Mouse (Mus musculus) embryonic facial prominence, embryonic 14.5 days (tissue): Measurements from ENCODE around the gene H2al3. TPM values are rescaled to one million over a fixed set of nuclear protein-coding genes. Genes with fewer than 3 reads are reported as not detected.

Experiments used
- polyA plus RNA-seq: library from polyadenylated mRNA; unstranded; fragments of >200 nt; fragmentation: Nextera tagmentation; extraction: Ambion mirVana; gene quantifications from 2 replicates; pipeline ENCODE4 v1.2.1, GENCODE M21; 2014

The H2al3 gene
- polyA plus RNA-seq, 1 experiment from 2014 or later = not detected

Other genes starting within 250 kb of the H2al3 start
- gene Dynlt3, start 186.7 kb upstream of the H2al3 start, polyA plus RNA-seq = 59.9 and 60.5 TPM in 2 replicates
- not detected in 2 replicates for gene Hypm, start 2.8 kb upstream of the H2al3 start, polyA plus RNA-seq
- gene Sytl5, start 35.9 kb downstream of the H2al3 start, polyA plus RNA-seq = 0.51 and 0.80 TPM in 2 replicates